Mouse (Mus musculus): Measurements from ENCODE around the gene Rgl1.

Rgl1 gene

DNA sequence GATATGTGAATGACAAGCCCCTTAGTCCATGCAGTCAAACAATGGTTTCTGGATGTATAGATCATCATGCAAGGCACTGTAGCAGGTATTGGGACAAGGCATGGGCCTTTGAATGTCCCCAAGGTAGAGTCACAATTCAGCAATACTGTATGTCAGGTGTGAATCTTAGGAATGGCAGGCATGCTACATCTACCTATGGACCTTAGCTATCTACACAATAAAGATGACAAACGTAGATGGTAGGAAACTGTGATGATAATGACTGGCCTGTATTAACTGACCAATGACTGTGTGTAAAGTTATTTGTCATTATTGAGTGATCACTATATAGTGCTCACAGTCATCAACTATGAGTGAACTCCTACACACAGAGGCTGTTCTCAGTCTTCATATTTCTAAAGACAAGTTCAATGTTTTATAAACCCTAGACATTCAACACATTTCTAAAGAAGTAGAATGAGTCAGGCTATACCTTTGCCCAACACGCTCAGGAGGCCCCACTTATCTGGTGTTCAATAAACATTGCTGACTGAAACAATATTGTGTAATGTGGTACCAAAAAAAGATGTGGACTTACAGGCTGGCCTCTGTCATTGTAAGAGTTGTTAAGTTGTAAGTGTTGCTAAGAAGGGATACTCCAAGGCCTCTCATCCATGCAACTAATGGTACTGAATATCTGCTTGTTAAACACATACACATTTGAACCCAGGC, 222.5 kb downstream of the Rgl1 start:
- DNase-seq (ENCODE audit: low spot score): no peak

DNA sequence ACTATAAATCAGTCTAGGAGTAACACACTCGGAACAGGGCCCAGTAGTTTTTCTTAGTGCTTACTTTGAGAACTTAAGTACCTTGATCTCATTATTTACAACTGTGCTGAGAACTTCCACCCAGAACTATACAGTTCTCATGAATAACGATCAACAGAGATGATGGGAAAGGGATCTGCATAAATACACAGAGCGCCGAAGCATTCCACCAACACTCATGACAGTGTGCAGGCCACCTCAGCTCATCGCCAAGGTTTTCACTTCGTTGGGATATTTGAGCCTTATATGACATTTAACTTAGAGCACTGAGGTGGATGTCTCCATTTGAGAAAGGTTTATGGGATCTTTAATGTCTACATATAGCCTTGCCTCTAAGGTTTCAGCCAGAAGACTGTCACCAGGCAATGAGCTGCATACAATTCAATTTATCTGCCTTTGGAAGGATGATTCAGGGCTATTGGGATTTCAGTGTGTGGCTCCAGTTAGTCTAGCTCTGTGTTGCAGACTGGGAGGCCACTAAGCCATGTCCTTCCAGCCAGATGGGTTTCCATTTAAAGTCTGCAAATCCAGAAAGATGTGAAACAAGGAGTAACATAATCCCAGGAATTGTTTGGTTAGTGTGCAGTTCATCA, 223.3 kb downstream of the Rgl1 start:
- DNase-seq (ENCODE audit: low spot score): no peak

DNA sequence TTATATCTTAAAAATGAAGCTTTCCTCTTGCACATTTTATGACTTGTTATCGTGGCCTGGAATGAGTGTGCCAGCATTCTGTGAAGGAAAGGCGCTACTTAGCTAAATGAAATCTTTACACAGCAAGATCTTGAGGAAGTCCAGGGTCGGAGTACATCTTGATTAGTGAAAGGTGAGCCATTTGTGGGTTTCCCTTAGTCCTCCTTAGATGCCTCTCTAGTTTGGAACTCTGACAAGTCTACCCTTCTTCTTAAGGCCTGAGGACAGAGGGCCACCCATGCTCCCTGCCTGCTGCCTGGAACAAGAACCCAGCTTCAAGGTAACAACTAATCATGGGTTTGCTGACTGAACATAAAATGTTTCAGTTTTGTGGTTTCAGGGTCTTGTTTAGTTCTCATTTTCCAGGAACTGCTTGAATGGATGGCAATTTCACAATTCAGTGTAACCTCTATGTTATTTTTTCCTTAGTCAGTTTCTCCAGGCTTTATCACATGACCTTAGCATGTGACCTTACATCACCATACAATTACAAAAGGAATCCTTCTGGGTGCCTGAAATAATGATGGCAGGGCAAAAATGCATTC, 225.8 kb downstream of the Rgl1 start:
- no peak for DNase-seq (ENCODE audit: low spot score)

DNA sequence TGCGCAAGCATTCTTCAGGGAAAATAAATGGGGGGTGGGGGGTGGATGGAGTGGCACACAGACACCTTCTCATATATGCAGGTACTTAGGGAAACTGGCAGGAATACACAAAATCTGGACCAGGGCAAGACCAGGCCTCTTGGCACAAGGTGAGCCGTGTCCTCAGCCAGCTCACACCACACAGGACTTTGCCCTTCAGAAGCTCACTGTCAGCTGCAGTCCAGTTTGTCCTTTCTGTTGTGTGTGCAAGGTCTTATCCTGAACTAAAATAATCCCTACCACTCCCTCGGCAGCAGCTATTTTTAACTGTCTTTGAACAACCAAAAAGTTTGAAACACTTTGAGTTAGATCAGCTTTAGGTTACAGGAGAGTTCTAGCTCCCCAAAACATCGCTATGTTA, 227.3 kb downstream of the Rgl1 start:
- no peak for DNase-seq (ENCODE audit: low spot score)

DNA sequence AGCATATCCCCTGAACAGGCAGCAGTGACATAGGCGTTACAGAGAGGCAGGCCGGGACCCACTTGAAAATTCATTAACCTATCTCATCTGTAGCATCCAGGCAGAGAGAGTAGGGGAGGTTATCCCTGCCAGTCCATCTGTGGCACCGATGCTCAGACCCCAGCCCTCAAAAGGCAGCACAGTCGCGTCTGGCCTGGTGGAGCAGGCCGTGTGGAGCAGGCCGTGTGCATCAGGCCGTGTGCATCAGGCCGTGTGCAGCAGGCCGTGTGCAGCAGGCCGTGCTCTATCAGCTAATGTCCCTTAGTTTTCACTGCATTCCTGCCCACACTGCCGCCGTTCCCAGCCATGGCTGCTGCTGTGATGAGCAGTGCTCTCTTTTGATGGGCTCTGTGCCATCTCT, 229.0 kb downstream of the Rgl1 start:
- no peak for DNase-seq (ENCODE audit: low spot score)

DNA sequence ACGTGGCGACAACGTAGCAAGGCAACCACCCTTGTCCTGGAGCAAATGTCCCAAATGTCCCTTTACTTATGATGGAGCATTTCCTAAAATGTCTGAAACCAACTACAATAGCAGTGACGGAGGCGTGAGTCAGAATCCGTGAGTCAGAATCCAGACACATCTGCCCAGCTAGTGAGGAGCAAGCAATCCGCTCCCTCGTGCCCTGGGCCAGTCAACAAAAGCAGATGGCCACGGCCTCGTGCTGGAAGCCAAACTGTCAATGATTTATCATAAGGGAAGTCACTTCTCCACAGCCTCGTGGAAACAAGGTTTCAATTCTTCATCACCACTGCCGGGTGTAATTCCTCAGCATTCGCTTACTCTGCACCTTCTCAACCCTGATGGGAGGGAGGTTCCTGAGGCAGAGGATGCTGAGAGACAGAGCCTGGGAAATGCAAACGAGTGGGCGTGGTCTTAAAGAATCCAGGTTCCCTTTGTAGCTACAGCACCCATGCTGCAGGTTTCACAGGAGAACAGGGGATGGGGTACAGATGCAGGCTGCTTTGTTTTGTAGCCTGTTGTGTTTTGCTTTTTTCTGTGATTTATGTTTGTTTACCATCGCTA, 229.6 kb downstream of the Rgl1 start:
- no peak for DNase-seq (ENCODE audit: low spot score)

DNA sequence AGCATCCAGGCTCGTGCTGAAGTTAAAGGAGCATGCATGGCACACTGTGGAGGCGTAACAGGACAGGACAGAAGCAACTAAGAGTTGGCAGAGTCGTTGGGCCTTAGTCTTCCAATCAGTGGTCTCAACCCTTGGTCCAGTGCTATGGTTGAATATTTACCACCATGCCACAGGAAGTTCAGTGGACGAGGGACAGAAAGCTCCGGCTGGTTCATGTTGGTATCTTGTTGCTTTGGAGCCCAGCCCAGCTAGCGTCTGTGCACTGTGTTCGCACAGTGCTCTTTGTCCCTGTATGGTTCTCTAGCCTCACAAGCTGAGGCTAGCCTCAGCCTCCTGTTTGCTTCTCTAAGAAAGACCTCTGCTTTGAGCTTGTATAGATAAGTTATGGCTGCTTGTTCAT, 231.6 kb downstream of the Rgl1 start:
- no peak for DNase-seq (ENCODE audit: low spot score)

DNA sequence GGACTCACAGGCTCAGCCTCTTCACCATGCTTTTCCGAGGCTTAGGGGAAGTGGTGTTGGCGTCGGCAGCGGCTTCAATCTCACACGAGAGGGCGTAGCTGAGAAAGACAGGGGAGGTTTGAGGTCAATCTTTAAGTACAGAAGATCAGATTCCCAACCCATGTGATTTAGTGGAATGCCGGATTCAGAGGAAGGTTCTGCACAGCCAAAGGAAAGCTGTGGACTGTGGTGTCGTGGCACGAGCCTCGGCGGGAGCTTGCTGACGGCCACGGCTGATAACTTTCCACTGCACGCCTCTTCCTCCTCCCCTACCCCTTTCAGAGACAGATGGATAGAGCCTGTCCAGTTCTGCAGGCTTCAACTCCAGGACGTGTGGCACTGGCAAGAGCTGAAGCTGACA, 234.7 kb downstream of the Rgl1 start:
- no peak for DNase-seq (ENCODE audit: low spot score)

DNA sequence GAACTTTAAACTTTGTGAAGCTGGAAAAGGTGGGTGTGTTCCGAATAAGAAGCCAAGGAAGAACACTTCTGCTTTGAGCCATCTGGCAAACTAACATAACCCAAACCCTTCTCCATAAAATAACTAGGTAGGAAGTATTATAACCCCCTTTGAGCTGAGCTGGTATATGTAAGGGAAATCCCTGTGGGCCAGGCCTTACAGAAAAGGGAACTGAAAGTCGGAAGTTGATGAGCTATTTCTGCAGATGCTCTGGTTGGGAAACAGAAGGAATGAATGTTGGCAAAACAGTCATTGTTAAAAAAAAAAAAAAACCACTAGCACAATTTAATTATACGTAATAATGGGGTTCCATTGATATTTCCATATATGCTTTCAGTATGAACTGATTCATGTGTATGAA, 237.4 kb downstream of the Rgl1 start:
- no peak for DNase-seq (ENCODE audit: low spot score)

DNA sequence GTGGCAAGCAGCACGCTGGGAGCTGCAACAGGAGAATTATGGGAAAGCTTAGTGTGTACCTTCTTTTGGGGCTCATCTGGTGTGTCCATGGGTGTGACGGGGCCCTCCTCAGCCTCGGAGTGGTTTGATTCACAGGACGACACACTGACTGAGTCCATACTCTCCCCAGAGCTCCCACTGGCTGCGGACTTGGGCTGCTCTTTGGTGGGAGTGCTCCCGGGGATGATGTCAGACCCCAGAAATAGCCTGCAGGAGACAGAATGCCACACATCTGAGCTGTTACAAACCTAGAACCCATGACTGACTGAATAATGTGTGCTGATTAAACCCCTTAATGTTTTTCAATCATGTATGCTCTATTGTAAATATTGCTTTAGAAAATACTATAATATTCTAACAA, 237.9 kb downstream of the Rgl1 start:
- no peak for DNase-seq (ENCODE audit: low spot score)

DNA sequence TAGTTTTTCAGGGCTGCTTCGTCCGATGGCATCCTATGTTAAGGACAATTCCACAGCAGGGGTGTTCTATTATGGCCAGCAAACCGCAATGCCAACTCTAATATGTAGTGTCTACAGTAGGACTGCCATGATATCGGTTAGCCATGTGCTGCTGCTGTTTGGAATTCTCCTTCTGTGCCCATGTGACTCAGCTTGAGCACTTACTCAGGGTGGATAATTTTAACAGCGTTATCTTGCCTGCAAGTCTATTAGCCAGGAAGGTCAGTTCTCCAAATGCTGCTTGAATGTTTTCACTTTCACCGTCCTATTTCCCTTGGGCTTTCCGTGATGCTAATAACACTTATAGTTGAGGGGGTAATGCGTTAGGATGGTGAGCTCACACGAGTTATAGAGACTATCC, 240.0 kb downstream of the Rgl1 start:
- no peak for DNase-seq (ENCODE audit: low spot score)

DNA sequence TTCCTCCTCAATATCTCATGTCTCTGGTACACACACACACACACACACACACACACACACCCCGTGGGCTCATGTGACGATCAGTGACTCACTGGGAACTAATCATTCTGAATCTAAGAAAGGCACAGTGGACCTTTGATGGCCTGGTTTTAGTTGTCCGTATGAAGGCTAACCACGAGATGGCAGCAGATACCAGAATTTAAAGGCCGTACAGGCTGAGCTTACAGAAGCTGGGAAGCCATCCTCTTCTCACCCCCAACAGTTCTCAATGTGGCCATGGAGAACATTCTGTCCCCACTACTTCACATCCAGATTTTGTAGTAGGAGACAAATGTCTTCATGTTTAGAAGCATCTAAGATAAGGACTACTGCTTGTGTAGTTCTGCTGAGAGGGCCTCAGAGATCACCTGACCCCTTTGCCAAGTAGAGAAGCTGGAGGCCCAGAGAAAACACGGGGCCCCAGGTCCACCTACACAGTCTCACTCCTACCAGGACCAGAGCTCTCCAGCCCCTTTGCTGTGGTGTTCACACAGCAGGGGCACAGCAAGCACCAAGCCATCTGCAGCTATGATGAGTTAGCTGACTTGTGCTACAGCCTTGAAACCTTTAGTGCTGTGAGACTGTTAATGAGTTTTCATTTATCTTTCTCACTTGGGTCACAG, 241.0 kb downstream of the Rgl1 start:
- DNase-seq (ENCODE audit: low spot score): peak; percentile 26

DNA sequence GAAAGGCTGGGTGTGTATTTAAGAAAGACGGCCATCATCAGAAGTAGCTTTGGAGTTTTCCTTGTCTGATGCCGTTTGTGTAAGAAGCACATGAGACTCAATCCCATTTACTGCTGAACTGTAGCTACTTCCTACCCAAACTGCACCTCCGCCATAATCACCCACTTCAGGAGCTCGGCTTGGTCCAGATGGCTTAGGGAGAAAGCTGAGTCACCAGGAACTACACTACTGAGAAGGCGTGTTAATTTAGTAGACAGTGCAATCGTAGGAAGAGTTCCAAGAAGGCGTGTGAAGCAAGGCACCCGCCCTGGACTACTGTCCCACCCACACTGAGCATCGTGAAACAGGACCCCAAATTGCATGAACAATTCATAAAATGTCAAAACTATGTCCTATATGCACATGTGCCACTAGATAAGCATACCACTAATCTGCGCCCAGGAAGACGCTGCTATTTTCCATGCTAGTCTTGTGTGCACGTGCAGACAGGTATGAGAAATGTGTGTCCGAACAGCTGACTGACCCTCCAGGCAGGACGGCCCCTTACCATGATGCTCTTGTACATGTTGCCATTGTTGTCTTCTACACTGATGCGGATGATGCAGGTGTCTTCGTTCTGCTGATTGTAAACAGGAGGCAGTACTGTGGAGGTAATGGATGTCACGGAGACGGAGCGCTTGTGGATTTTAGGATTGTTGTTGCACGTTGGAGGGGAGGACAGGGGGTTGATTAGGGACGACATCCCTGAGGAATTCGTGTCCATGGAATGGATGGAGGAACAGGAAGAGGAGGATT, 241.9 kb downstream of the Rgl1 start:
- DNase-seq (ENCODE audit: low spot score): no peak

DNA sequence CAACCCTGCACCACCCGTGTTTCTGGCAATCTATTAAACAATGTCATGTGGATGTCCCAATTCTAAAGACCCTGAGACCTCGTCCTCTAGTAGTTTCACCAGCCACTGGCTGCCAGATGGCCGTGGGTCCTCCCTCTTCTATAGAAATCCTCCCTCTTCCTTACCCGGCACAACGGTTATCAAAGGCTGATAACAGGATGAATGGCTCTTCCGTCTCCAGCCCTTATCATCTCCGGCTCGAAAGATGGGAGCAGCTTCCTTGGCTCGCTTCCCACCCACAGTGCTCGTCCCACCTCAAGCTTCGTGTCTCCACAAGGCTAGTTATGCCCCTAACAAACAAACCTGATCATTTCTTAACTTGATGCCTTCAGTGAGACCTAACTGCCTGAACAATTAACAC, 242.9 kb downstream of the Rgl1 start:
- DNase-seq (ENCODE audit: low spot score): no peak

DNA sequence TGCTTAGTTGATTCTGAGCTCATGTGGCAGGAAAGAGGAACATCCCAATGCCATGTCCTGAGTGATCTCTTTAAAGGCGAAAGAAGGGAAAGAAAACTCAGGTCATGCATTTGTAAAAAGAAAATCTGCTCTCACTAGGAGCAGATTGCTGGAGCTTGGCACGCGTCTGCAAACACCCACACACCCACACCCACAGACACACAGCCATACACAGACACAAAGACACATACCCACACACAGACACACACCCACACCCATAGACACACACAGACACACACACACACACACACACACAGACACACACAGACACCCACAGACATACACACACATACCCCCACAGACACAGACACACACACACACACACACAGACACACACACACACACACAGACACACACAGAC, 243.9 kb downstream of the Rgl1 start:
- no peak for DNase-seq (ENCODE audit: low spot score)

DNA sequence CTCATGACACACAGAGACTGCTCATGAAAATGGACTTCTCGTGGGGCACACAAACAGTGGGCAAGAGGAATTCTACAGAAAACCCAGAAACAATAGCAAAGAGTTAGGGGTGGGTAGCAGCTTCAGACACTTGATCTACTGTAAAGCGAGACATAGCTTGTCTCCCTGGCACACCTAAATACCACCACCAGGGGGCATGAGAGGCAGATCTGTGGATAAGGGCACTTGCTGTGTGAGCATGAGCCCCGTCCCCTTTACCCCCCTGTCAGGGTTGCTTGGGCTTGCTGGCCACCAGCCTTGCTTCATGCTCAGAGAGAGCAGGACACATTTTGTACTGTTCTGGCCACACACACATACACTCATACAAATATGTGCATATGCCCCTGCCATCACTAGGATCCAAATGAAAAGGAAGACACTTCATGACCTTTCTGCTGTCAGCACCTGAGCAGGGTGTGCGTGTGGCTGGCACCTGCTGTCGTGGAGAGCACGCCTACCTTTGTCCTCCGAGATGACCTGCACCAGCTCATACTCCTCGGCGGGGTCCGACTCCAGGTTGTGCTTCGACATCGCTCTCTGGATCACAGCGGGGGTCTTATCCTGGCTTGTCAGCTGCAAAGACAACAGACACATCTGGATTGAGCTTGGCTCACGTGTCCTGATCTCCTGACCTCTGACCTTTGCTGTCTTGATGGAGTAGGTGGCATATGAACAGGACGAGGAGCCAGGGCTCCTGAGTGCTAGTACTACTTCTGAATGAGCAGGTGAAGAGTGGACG, 245.2 kb downstream of the Rgl1 start:
- peak; percentile 36 for DNase-seq (ENCODE audit: low spot score)

DNA sequence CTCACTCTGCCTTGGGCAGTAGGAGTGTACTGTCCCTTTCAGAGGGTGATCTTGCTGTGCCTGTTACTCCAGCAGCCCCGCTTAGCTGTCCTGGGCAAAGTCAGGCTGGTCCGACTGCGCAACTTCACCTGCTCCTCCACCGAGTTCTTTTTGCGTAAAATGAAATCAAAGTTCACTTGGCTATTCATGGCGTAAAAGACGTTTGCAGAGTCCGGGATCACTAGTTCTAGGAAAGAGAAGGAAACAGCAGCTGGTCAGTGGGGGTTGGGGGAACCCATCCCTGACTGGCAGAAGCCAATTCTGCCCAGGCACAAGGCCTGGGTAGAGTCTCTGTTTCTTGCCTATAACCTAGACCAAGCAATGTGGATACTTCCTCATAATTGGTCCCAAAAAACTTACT, 247.2 kb downstream of the Rgl1 start:
- DNase-seq (ENCODE audit: low spot score): no peak

DNA sequence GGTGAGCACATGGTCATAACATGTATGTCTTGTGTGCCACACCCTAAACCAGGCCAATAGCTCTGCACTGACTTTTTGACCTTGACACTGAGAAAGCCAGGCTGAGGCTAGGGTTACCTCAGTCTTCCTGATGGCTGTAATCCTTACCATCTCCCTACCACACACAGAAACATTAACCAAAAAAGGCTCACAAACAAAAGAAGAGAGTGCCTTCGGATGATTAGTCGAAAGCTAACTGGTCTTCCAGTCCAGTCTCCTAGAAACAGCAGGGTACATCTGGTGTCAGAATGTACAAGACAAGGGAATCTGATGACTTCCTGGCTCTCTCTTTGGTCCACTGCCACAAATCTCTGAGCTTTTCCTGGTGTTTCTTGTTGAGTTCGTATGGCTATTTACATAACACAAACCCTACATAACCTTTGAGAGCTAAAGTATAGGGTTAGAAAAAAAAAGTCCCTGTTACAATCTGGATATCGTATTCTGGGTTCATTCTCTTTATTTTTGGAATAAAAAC, 249.0 kb downstream of the Rgl1 start:
- DNase-seq (ENCODE audit: low spot score): no peak

DNA sequence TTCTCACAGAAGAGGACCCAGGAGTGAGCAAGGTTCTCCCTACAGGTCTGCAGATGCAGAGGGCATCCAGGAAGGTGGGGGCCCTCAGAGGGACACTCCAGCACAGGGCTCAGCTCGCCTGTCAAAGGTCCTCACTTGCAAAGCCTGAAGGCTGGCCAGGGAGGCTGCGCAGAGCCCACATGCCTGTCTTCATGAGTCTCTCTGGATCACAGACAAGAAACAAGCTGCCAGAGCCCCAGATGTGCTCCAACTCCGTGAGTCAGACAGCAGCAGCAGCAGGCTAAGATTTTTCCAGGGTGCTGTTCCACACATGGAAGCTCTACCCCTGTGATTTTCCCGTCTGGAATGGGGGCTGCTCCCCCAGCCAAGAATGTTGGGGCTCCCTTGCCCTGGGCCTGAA, 251.9 kb downstream of the Rgl1 start:
- DNase-seq (ENCODE audit: low spot score): no peak

DNA sequence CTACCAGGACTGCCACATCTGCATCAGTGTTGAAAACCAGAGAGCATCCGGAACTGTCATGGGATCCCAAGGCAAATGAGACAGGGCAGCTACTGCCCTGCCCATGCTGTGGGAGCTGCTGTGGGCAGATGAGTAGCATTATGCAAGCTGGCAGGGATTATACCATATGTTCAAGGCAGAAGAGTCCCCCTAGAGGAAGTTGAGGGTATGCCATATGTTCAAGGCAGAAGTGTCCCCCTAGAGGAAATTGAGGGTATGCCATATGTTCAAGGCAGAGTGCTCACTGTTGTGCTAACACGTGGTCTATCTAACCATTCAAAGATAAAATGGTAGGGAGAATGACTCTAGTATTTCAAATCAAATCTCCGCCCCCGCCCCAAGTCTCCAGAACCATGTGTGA, 254.9 kb downstream of the Rgl1 start:
- DNase-seq (ENCODE audit: low spot score): no peak

Data from spleen, adult 12 weeks (tissue).